Mouse (Mus musculus): ENCODE measurements around the gene Fis1.
"Not testable (repeated sequence)": the region's sequence is repeated elsewhere in the genome, so short reads cannot be mapped to it uniquely, and the experiment has no call there.

Fis1 gene

GRCm38 (mm10) chr5:136953015-136953414, at the start of gene Fis1:
Gene Fis1 (plus strand): TSS chr5:136953275.
- peak; percentile 81 for DNase-seq (ENCODE audit: low read depth, low spot score)

- DNase-seq (ENCODE audit: low read depth, low spot score): no peak
Observed at GRCm38 (mm10) chr5:136904621-136905020, 48.5 kb upstream of the Fis1 start.

GRCm38 (mm10) chr5:136905630-136906029, 47.4 kb upstream of the Fis1 start:
- DNase-seq (ENCODE audit: low read depth, low spot score): peak; percentile 71

- no peak for DNase-seq (ENCODE audit: low read depth, low spot score)
Observed at GRCm38 (mm10) chr5:136907587-136907986, 45.5 kb upstream of the Fis1 start.

GRCm38 (mm10) chr5:136907991-136908857, 44.9 kb upstream of the Fis1 start, which contains the start of gene Ift22:
Gene Ift22 (plus strand): TSS chr5:136908150.
- peak; percentile 87 for DNase-seq (ENCODE audit: low read depth, low spot score)

GRCm38 (mm10) chr5:136914183-136914582, 38.9 kb upstream of the Fis1 start:
- DNase-seq (ENCODE audit: low read depth, low spot score): no peak

- no peak for DNase-seq (ENCODE audit: low read depth, low spot score)
Observed at GRCm38 (mm10) chr5:136917613-136918242, 35.3 kb upstream of the Fis1 start.

GRCm38 (mm10) chr5:136918655-136919472, 34.2 kb upstream of the Fis1 start:
- DNase-seq (ENCODE audit: low read depth, low spot score): peak; percentile 91

GRCm38 (mm10) chr5:136919546-136920301, 33.4 kb upstream of the Fis1 start:
- no peak for DNase-seq (ENCODE audit: low read depth, low spot score)

GRCm38 (mm10) chr5:136922830-136923229, 30.2 kb upstream of the Fis1 start:
- no peak for DNase-seq (ENCODE audit: low read depth, low spot score)

GRCm38 (mm10) chr5:136923751-136924478, 29.2 kb upstream of the Fis1 start:
- no peak for DNase-seq (ENCODE audit: low read depth, low spot score)

GRCm38 (mm10) chr5:136929073-136929472, 24.0 kb upstream of the Fis1 start:
- DNase-seq (ENCODE audit: low read depth, low spot score): peak; percentile 88

GRCm38 (mm10) chr5:136931896-136932295, 21.2 kb upstream of the Fis1 start:
- DNase-seq (ENCODE audit: low read depth, low spot score): no peak

- DNase-seq (ENCODE audit: low read depth, low spot score): peak; percentile 17
Observed at GRCm38 (mm10) chr5:136932956-136933355, 20.1 kb upstream of the Fis1 start.

GRCm38 (mm10) chr5:136933930-136934329, 19.1 kb upstream of the Fis1 start:
- DNase-seq (ENCODE audit: low read depth, low spot score): no peak

- DNase-seq (ENCODE audit: low read depth, low spot score): peak; percentile 48
Observed at GRCm38 (mm10) chr5:136935905-136936695, 17.0 kb upstream of the Fis1 start.

- no peak for DNase-seq (ENCODE audit: low read depth, low spot score)
Observed at GRCm38 (mm10) chr5:136936750-136937149, 16.3 kb upstream of the Fis1 start.

GRCm38 (mm10) chr5:136937621-136938020, 15.5 kb upstream of the Fis1 start:
- no peak for DNase-seq (ENCODE audit: low read depth, low spot score)

- peak; percentile 46 for DNase-seq (ENCODE audit: low read depth, low spot score)
Observed at GRCm38 (mm10) chr5:136939284-136939683, 13.8 kb upstream of the Fis1 start.

GRCm38 (mm10) chr5:136940029-136940428, 13.0 kb upstream of the Fis1 start:
- not testable (repeated sequence) for DNase-seq (ENCODE audit: low read depth, low spot score)

All from CD4-positive, CD25-positive, alpha-beta regulatory T cell, adult 2 months (primary cell).